Mouse (Mus musculus) CH12.LX (cell line): Measurements from ENCODE around the gene Timmdc1. TPM values are rescaled to one million over a fixed set of nuclear protein-coding genes. Genes with fewer than 3 reads are reported as not detected.

Experiments
- DNase-seq: peaks from one replicate; pipeline ENCODE4 v3.0.0-alpha.2; 2013; ENCODE audit errors: extremely low read depth
- H3K27ac ChIP-seq: 2 replicates; pipeline ENCODE4 v1.5.1; 2012; ENCODE audit warnings: low read depth, mild to moderate bottlenecking, control low read depth, moderate library complexity; ENCODE audit not compliant: insufficient read depth
- H3K27me3 ChIP-seq: replicated peaks from 2 replicates; pipeline ENCODE3; 2012; ENCODE audit warnings: inconsistent platforms
- H3K36me3 ChIP-seq, 2 experiments: replicated peaks in 1 of 2; 2 replicates each; pipeline versions ENCODE3 to v1.6.1; 2012; ENCODE audit warnings: inconsistent platforms in 1 of 2, low read length in 1 of 2, mild to moderate bottlenecking in 1 of 2, mixed read lengths in 1 of 2, moderate library complexity in 1 of 2; ENCODE audit not compliant: control insufficient read depth in 1 of 2, insufficient read depth in 1 of 2
- H3K4me1 ChIP-seq, 2 experiments: 2 replicates each; pipeline ENCODE4 v1.6.1; 2012; ENCODE audit warnings: inconsistent platforms in 1 of 2, moderate library complexity in 1 of 2; ENCODE audit not compliant: insufficient read depth in 2 of 2, control insufficient read depth in 1 of 2
- H3K4me2 ChIP-seq: 2 replicates; pipeline ENCODE4 v1.6.1; 2012; ENCODE audit warnings: low read depth, mild to moderate bottlenecking, control low read depth; ENCODE audit not compliant: poor library complexity, insufficient read depth, severe bottlenecking
- H3K4me3 ChIP-seq, 3 experiments: fragments of 150-350 bp in 1 of 3; sonication (generic) in 1 of 3; replicated peaks in 1 of 3; 2 replicates each; pipeline versions ENCODE3 to v1.5.1; 2011 to 2012; ENCODE audit warnings: low read depth in 2 of 3, low read length in 2 of 3, mild to moderate bottlenecking in 2 of 3, moderate library complexity in 2 of 3, control low read depth in 1 of 3, improper control_type of control experiment in 1 of 3, inconsistent platforms in 1 of 3, mixed read lengths in 1 of 3; ENCODE audit not compliant: poor library complexity in 1 of 3
- H3K79me2 ChIP-seq: replicated peaks from 2 replicates; pipeline ENCODE4 v1.6.1; 2012; ENCODE audit warnings: mild to moderate bottlenecking, moderate library complexity; ENCODE audit not compliant: control insufficient read depth, poor library complexity, insufficient read depth, severe bottlenecking; ENCODE audit errors: extremely low read depth
- H3K9ac ChIP-seq: 2 replicates; pipeline ENCODE4 v1.6.1; 2012; ENCODE audit warnings: low read depth, mild to moderate bottlenecking, control low read depth, moderate library complexity; ENCODE audit not compliant: insufficient read depth
- H3K9me3 ChIP-seq: replicated peaks from 2 replicates; pipeline ENCODE3; 2012; ENCODE audit warnings: low read length, inconsistent platforms, mixed read lengths
- BHLHE40 ChIP-seq: IDR thresholded peaks from 2 replicates; pipeline ENCODE4 v1.6.1; 2011; ENCODE audit warnings: mild to moderate bottlenecking, low read depth, low read length, improper control_type of control experiment
- CHD1 ChIP-seq: IDR thresholded peaks from 2 replicates; pipeline ENCODE4 v1.6.1; 2012; ENCODE audit warnings: low read depth, low read length, improper control_type of control experiment, inconsistent platforms
- CTCF ChIP-seq, 2 experiments: IDR thresholded peaks in 1 of 2; conservative IDR thresholded peaks in 1 of 2; 2 replicates each; pipeline ENCODE4 v1.5.1; 2011 to 2012; ENCODE audit warnings: low read depth in 2 of 2, low read length in 2 of 2, improper control_type of control experiment in 1 of 2, inconsistent platforms in 1 of 2, mild to moderate bottlenecking in 1 of 2, moderate library complexity in 1 of 2
- E2F4 ChIP-seq: IDR thresholded peaks from 2 replicates; pipeline ENCODE4 v1.6.1; 2011; ENCODE audit warnings: low read depth, low read length, improper control_type of control experiment; ENCODE audit not compliant: insufficient replicate concordance
- ELF1 ChIP-seq: IDR thresholded peaks from 2 replicates; pipeline ENCODE4 v1.6.1; 2014; ENCODE audit warnings: low read depth, mild to moderate bottlenecking, inconsistent platforms, low read length, improper control_type of control experiment
- EP300 ChIP-seq: IDR thresholded peaks from 2 replicates; pipeline ENCODE4 v1.6.1; 2011; ENCODE audit warnings: low read length, improper control_type of control experiment
- GABPA ChIP-seq: IDR thresholded peaks from 2 replicates; pipeline ENCODE4 v1.6.1; 2012; ENCODE audit warnings: low read depth, low read length, improper control_type of control experiment, inconsistent platforms; ENCODE audit not compliant: insufficient replicate concordance
- HCFC1 ChIP-seq: IDR thresholded peaks from 2 replicates; pipeline ENCODE4 v1.6.1; 2012; ENCODE audit warnings: low read depth, mild to moderate bottlenecking, inconsistent platforms, low read length, improper control_type of control experiment
- JUND ChIP-seq: conservative IDR thresholded peaks from 2 replicates; pipeline ENCODE4 v1.6.1; 2011; ENCODE audit warnings: low read depth, low read length, improper control_type of control experiment
- KAT2A ChIP-seq: IDR thresholded peaks from 2 replicates; pipeline ENCODE4 v1.6.1; 2012; ENCODE audit warnings: low read length, improper control_type of control experiment, inconsistent platforms; ENCODE audit not compliant: insufficient replicate concordance
- MAX ChIP-seq: IDR thresholded peaks from 2 replicates; pipeline ENCODE4 v1.6.1; 2011; ENCODE audit warnings: low read length, improper control_type of control experiment
- MAZ ChIP-seq: IDR thresholded peaks from 2 replicates; pipeline ENCODE4 v1.6.1; 2012; ENCODE audit warnings: low read depth, mild to moderate bottlenecking, inconsistent platforms, low read length, improper control_type of control experiment, moderate library complexity
- MYC ChIP-seq: IDR thresholded peaks from 2 replicates; pipeline ENCODE4 v1.6.1; 2011; ENCODE audit warnings: low read depth, mild to moderate bottlenecking, improper control_type of control experiment, low read length
- NELFE ChIP-seq: IDR thresholded peaks from 2 replicates; pipeline ENCODE4 v1.6.1; 2011; ENCODE audit warnings: low read depth, low read length, improper control_type of control experiment
- NRF1 ChIP-seq: IDR thresholded peaks from 2 replicates; pipeline ENCODE4 v1.6.1; 2014; ENCODE audit warnings: low read depth, mild to moderate bottlenecking, inconsistent platforms, low read length, improper control_type of control experiment, moderate library complexity
- PAX5 ChIP-seq: IDR thresholded peaks from 2 replicates; pipeline ENCODE4 v1.6.1; 2012; ENCODE audit warnings: low read length, inconsistent platforms, mixed read lengths
- POLR2A ChIP-seq: IDR thresholded peaks from 2 replicates; pipeline ENCODE4 v1.6.1; 2011; ENCODE audit warnings: low read depth, mild to moderate bottlenecking, improper control_type of control experiment, low read length
- POLR2AphosphoS2 ChIP-seq: IDR thresholded peaks from 2 replicates; pipeline ENCODE4 v1.6.1; 2011; ENCODE audit warnings: low read depth, low read length, improper control_type of control experiment
- RAD21 ChIP-seq: IDR thresholded peaks from 2 replicates; pipeline ENCODE4 v1.6.1; 2011; ENCODE audit warnings: low read depth, mild to moderate bottlenecking, low read length, improper control_type of control experiment, moderate library complexity
- SIN3A ChIP-seq: IDR thresholded peaks from 2 replicates; pipeline ENCODE4 v1.6.1; 2012; ENCODE audit warnings: low read length, improper control_type of control experiment, inconsistent platforms
- TBP ChIP-seq: conservative IDR thresholded peaks from 2 replicates; pipeline ENCODE4 v1.6.1; 2011; ENCODE audit warnings: low read depth, low read length, improper control_type of control experiment
- USF1 ChIP-seq: IDR thresholded peaks from 2 replicates; pipeline ENCODE4 v1.6.1; 2014; ENCODE audit warnings: low read depth, mild to moderate bottlenecking, inconsistent platforms, low read length, improper control_type of control experiment
- USF2 ChIP-seq: conservative IDR thresholded peaks from 2 replicates; pipeline ENCODE4 v1.6.1; 2011; ENCODE audit warnings: low read depth, low read length, improper control_type of control experiment
- ZKSCAN1 ChIP-seq: IDR thresholded peaks from 2 replicates; pipeline ENCODE4 v1.6.1; 2012; ENCODE audit warnings: low read depth, inconsistent platforms, low read length, improper control_type of control experiment, borderline replicate concordance
- dilution Hi-C: fragments of 300-500 bp; cut with MboI; formaldehyde crosslinking; loops from 2 replicates; pipeline ENCODE4 v1.14.3; 2020; ENCODE audit warnings: low sequenced_read_pairs; ENCODE audit not compliant: extremely low pct_unique_long_range_greater_than_20kb, extremely low pct_ligation_motif_present
- in situ Hi-C: fragments of 300-500 bp; cut with MboI; formaldehyde crosslinking; loops from 3 replicates; pipeline ENCODE4 v1.14.3; 2019; ENCODE audit warnings: low sequenced_read_pairs, low pct_ligation_motif_present, low pct_unique_long_range_greater_than_20kb, mixed read lengths
- polyA plus RNA-seq: library from polyadenylated mRNA; unstranded; fragments of >175 nt; gene quantifications from 2 replicates; pipeline ENCODE4 v1.2.1, GENCODE M21; 2012; ENCODE audit warnings: low read depth; ENCODE audit not compliant: insufficient read length
- total RNA-seq, 2 experiments: library from RNA; depleted of rRNA; stranded (reverse); fragments of 300-350 nt in 1 of 2; fragments of >200 nt in 1 of 2; gene quantifications; 2 replicates each; pipeline ENCODE4 v1.2.3; 2012 to 2014

Timmdc1 gene
- total and polyA plus RNA-seq, 3 experiments = 32.5 to 49.7 (median 45.1) TPM

DNA sequence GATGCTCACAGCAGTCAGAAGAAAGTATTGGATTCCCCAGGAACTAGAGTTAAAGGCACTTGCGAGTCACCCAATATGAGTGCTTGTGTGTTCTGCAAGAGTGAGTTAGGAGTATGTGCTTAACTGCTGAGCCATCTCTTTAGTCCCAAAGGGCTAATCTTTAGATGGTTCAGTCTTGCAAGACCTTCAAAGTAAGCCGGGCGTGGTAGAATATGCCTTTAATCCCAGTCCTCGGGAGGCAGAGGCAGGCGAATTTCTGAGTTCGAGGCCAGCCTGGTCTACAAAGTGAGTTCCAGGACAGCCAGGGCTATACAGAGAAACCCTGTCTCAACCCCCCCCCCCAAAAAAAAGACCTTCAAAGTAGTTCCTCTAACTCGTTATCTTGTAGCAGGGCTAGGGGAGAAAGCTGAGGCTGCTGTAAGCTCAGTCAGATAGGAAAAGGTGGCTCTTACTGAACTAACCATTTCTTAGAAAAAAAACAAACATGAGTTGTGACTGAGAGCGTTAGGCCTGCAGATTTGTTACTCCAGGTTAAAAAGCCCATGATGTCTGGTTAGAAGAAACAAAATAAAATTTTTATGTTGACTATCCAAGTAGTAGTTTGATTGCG is 47.7 kb downstream of the Timmdc1 start:
- no peaks in the 10 kb centered on the region for H3K9me3 ChIP-seq
- dilution Hi-C loops = no loop called here
- H3K4me2 ChIP-seq = no peak overlapping the region
- no peak for DNase-seq
- in situ Hi-C loops = no loop called here
- H3K79me2 ChIP-seq = peaks cover 84% of the 10 kb centered on the region
- H3K9ac ChIP-seq = no peak overlapping the region
- H3K4me3 ChIP-seq = no peak overlapping the region
- TF ChIP-seq NRF1 (no peak), POLR2A (no peak), CTCF (conservative IDR thresholded peaks at IDR 0.05 in 1 of 2, IDR thresholded peaks at IDR 0.05 in 1 of 2; ENCODE audit: low read depth in 2 of 2, low read length in 2 of 2) (no peak), HCFC1 (no peak), EP300 (no peak), POLR2AphosphoS2 (no peak), USF2 (no peak), E2F4 (no peak), NELFE (no peak), RAD21 (no peak), TBP (no peak), KAT2A (no peak), MYC (no peak), MAZ (no peak), PAX5 (no peak), USF1 (no peak), ZKSCAN1 (no peak), JUND (no peak), ELF1 (no peak), GABPA (no peak)
- no peaks in the 10 kb centered on the region for H3K27me3 ChIP-seq
- H3K27ac ChIP-seq = no peak overlapping the region
- peaks cover 13 to 90% of the 10 kb centered on the region in 2 experiments for H3K4me1 ChIP-seq
- H3K36me3 ChIP-seq = peaks cover 78 to 87% of the 10 kb centered on the region in 2 experiments

DNA sequence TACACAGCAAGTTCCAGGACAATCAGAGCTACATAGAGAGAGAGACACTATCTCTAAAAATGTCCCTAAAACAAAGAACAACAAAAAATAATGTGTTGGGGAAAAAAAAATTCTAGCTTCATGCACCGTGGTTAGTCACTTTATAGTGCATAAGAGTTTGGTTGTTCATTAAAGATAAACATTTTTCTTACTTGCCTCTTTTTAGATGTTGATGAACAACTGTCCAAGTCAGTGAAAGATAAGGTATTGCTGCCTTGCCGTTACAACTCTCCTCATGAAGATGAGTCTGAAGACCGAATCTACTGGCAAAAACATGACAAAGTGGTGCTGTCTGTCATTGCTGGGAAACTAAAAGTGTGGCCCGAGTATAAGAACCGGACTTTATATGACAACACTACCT is 48.8 kb downstream of the Timmdc1 start:
- Histone ChIP-seq H3K4me2 (no peak overlapping the region), H3K27me3 (no peaks in the 10 kb centered on the region), H3K36me3 (peaks cover 79 to 87% of the 10 kb centered on the region in 2 experiments), H3K27ac (no peak overlapping the region), H3K79me2 (peaks cover 87% of the 10 kb centered on the region), H3K9ac (no peak overlapping the region), H3K9me3 (no peaks in the 10 kb centered on the region), H3K4me3 (no peak overlapping the region), H3K4me1 (peaks cover 22 to 91% of the 10 kb centered on the region in 2 experiments)
- dilution Hi-C loops = no loop called here
- no peak for DNase-seq
- in situ Hi-C loops = no loop called here
- no peak for TF ChIP-seq BHLHE40
- TF ChIP-seq GABPA = no peak
- TF ChIP-seq MYC = no peak
- no peak for TF ChIP-seq POLR2AphosphoS2
- no peak for TF ChIP-seq MAX
- no peak for TF ChIP-seq USF1
- no peak for TF ChIP-seq SIN3A
- TF ChIP-seq TBP = no peak
- no peak for TF ChIP-seq CTCF (conservative IDR thresholded peaks at IDR 0.05 in 1 of 2, IDR thresholded peaks at IDR 0.05 in 1 of 2; ENCODE audit: low read depth in 2 of 2, low read length in 2 of 2)
- TF ChIP-seq JUND = no peak
- TF ChIP-seq ZKSCAN1 = no peak
- TF ChIP-seq CHD1 = no peak
- no peak for TF ChIP-seq KAT2A
- no peak for TF ChIP-seq NRF1
